Mouse (Mus musculus): Measurements from ENCODE around the gene Ccng2. TPM values are rescaled to one million over a fixed set of nuclear protein-coding genes. Genes with fewer than 3 reads are reported as not detected.

Gene Ccng2
- polyA plus RNA-seq (2017; shearing (Covaris generic)): 100 to 1,000 TPM; 102 to 126 TPM

DNA sequence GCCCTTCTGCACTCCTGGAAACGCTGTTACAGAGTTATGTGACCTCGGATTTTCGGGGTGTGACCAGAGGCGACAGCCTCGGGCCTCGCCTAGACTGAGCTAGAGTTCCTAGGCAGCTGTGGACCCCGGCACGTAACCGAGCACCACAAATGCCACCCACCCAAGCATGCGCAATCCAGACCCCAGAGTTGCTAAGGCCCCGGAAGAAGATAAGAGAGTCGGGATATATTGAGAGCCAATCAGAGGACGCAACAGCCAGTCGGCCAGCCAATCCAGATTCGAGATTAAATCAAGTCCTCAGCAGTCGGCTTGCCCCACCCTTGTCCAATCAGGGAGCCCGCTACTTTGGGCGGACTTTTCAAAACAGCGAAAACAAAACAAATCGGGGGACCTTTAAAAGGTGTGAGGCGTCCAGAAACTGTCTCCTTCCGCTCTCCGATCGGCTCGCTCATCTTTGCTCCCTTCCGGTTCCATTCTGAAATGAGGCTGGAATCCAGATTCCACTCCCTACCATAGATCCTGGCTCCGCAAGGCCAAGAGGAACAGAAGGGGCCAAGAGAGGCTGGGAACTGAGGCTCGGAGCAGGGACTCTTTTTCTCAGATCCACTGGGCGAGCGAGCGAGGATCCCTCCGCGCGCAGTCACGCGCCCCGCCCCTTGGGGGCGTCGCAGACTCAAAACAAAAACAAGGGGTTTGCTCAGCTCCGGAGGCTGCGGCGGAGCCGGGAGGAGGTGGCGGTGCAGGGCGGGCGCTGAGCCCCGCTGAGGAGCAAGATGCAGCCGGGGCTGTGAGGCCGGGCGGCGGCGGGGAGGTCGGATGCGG, at the start of gene Ccng2:
TSS of gene Ccng2 (plus strand) at position 375 of the 822 bp plus-strand sequence.

Other genes with a start within 250 kb of the Ccng2 start
- gene Sowahb, start 222.2 kb upstream of the Ccng2 start, polyA plus RNA-seq (2017; shearing (Covaris generic)): not detected
- gene Sept11, start 173.8 kb upstream of the Ccng2 start, polyA plus RNA-seq (2017; shearing (Covaris generic)): 10 to 100 TPM; 26.8 to 72.8 TPM
- 100 to 1,000 TPM; 185 to 218 TPM for gene Ccni, start 60.8 kb upstream of the Ccng2 start, polyA plus RNA-seq (2017; shearing (Covaris generic))
- gene 2010109A12Rik, start 60.7 kb upstream of the Ccng2 start, polyA plus RNA-seq (2017; shearing (Covaris generic)): 1 to 10 TPM; 1.5 to 2.0 TPM

Data from activated CD4-positive, CD25-positive, alpha-beta regulatory T cell (primary cell).